Mouse (Mus musculus) MEL (cell line): ENCODE data around the gene Otop3. TPM values are rescaled to one million over a fixed set of nuclear protein-coding genes. Genes with fewer than 3 reads are reported as not detected.

Source experiments
- DNase-seq: peaks from one replicate; pipeline ENCODE4 v3.0.0; 2011; ENCODE audit warnings: low read depth, low spot score
- H3K27ac ChIP-seq: 2 replicates; pipeline ENCODE4 v1.5.1; 2012; ENCODE audit warnings: low read depth, mild to moderate bottlenecking, control low read depth, low read length, moderate library complexity; ENCODE audit not compliant: control insufficient read depth
- H3K27me3 ChIP-seq, 2 experiments: fragments of 150-350 bp in 1 of 2; sonication (generic) in 1 of 2; 2 replicates each; pipeline ENCODE4 v1.6.1; 2012; ENCODE audit warnings: low read length in 2 of 2, mild to moderate bottlenecking in 2 of 2, improper control_type of control experiment in 1 of 2, moderate library complexity in 1 of 2; ENCODE audit not compliant: insufficient read depth in 2 of 2, control insufficient read depth in 1 of 2
- H3K36me3 ChIP-seq, 2 experiments: 2 replicates each; pipeline ENCODE4 v1.6.1; 2012 to 2014; ENCODE audit warnings: low read length in 2 of 2, improper control_type of control experiment in 1 of 2, inconsistent platforms in 1 of 2, mild to moderate bottlenecking in 1 of 2; ENCODE audit not compliant: insufficient read depth in 2 of 2, control insufficient read depth in 1 of 2
- H3K4me1 ChIP-seq, 2 experiments: fragments of 150-350 bp in 1 of 2; sonication (generic) in 1 of 2; 2 replicates each; pipeline ENCODE4 v1.6.1; 2012; ENCODE audit warnings: low read length in 2 of 2, improper control_type of control experiment in 1 of 2, mild to moderate bottlenecking in 1 of 2; ENCODE audit not compliant: insufficient read depth in 2 of 2, control insufficient read depth in 1 of 2
- H3K4me3 ChIP-seq, 2 experiments: fragments of 150-350 bp in 1 of 2; sonication (generic) in 1 of 2; 2 replicates each; pipeline ENCODE4 v1.5.1; 2012; ENCODE audit warnings: low read depth in 2 of 2, low read length in 2 of 2, mild to moderate bottlenecking in 2 of 2, moderate library complexity in 2 of 2, control low read depth in 1 of 2, improper control_type of control experiment in 1 of 2; ENCODE audit not compliant: control insufficient read depth in 1 of 2, insufficient read depth in 1 of 2
- H3K79me2 ChIP-seq: 2 replicates; pipeline ENCODE4 v1.6.1; 2012; ENCODE audit warnings: mild to moderate bottlenecking, low read length, moderate library complexity; ENCODE audit not compliant: control insufficient read depth, poor library complexity, insufficient read depth
- H3K9ac ChIP-seq: 2 replicates; pipeline ENCODE4 v1.6.1; 2012; ENCODE audit warnings: low read depth, mild to moderate bottlenecking, control low read depth, low read length, moderate library complexity; ENCODE audit not compliant: control insufficient read depth, poor library complexity, severe bottlenecking
- H3K9me3 ChIP-seq: fragments of 150-350 bp; sonication (generic); replicated peaks from 2 replicates; pipeline ENCODE4 v1.6.1; 2012; ENCODE audit warnings: mild to moderate bottlenecking, low read length, improper control_type of control experiment, moderate library complexity; ENCODE audit not compliant: insufficient read depth
- BHLHE40 ChIP-seq: IDR thresholded peaks from 2 replicates; pipeline ENCODE4 v1.6.1; 2012; ENCODE audit warnings: low read depth, mild to moderate bottlenecking, inconsistent platforms, low read length, improper control_type of control experiment, borderline replicate concordance
- CTCF ChIP-seq, 3 experiments: IDR thresholded peaks in 2 of 3; conservative IDR thresholded peaks in 1 of 3; 2 replicates each; pipeline ENCODE4 v1.5.1; 2011 to 2012; ENCODE audit warnings: low read length in 3 of 3, low read depth in 2 of 3, mild to moderate bottlenecking in 2 of 3, improper control_type of control experiment in 1 of 3, inconsistent platforms in 1 of 3, mixed read lengths in 1 of 3, moderate library complexity in 1 of 3; ENCODE audit not compliant: control insufficient read depth in 1 of 3, insufficient read depth in 1 of 3, poor library complexity in 1 of 3, severe bottlenecking in 1 of 3
- E2F4 ChIP-seq: IDR thresholded peaks from 2 replicates; pipeline ENCODE4 v1.6.1; 2011; ENCODE audit warnings: low read depth, low read length, improper control_type of control experiment, borderline replicate concordance
- ELF1 ChIP-seq: IDR thresholded peaks from 2 replicates; pipeline ENCODE4 v1.6.1; 2014; ENCODE audit warnings: low read depth, mild to moderate bottlenecking, inconsistent platforms, low read length, improper control_type of control experiment, moderate library complexity
- EP300 ChIP-seq, 2 experiments: IDR thresholded peaks; 2 replicates each; pipeline ENCODE4 v1.6.1; 2011; ENCODE audit warnings: improper control_type of control experiment in 2 of 2, low read length in 2 of 2, low read depth in 1 of 2, mild to moderate bottlenecking in 1 of 2
- ETS1 ChIP-seq: IDR thresholded peaks from 2 replicates; pipeline ENCODE4 v1.6.1; 2012; ENCODE audit warnings: low read depth, mild to moderate bottlenecking, inconsistent platforms, low read length, improper control_type of control experiment, moderate library complexity
- HCFC1 ChIP-seq: IDR thresholded peaks from 2 replicates; pipeline ENCODE4 v1.6.1; 2012; ENCODE audit warnings: low read depth, mild to moderate bottlenecking, inconsistent platforms, low read length, improper control_type of control experiment, moderate library complexity
- KAT2A ChIP-seq: conservative IDR thresholded peaks from 2 replicates; pipeline ENCODE4 v1.6.1; 2012; ENCODE audit warnings: low read depth, low read length, improper control_type of control experiment, inconsistent platforms
- MAZ ChIP-seq: IDR thresholded peaks from 2 replicates; pipeline ENCODE4 v1.6.1; 2012; ENCODE audit warnings: low read depth, mild to moderate bottlenecking, inconsistent platforms, low read length, improper control_type of control experiment
- MXI1 ChIP-seq: IDR thresholded peaks from 2 replicates; pipeline ENCODE4 v1.6.1; 2011; ENCODE audit warnings: mild to moderate bottlenecking, low read depth, low read length, improper control_type of control experiment
- RAD21 ChIP-seq: IDR thresholded peaks from 2 replicates; pipeline ENCODE4 v1.6.1; 2011; ENCODE audit warnings: mild to moderate bottlenecking, low read depth, low read length, improper control_type of control experiment
- SIN3A ChIP-seq: IDR thresholded peaks from 2 replicates; pipeline ENCODE4 v1.6.1; 2012; ENCODE audit warnings: low read length, improper control_type of control experiment, inconsistent platforms
- SMC3 ChIP-seq: IDR thresholded peaks from 2 replicates; pipeline ENCODE4 v1.6.1; 2011; ENCODE audit warnings: low read depth, low read length, improper control_type of control experiment
- TAL1 ChIP-seq: IDR thresholded peaks from 2 replicates; pipeline ENCODE4 v1.6.1; 2012; ENCODE audit warnings: mild to moderate bottlenecking, inconsistent platforms, low read length, moderate library complexity, mixed read lengths
- TBP ChIP-seq: IDR thresholded peaks from 2 replicates; pipeline ENCODE4 v1.8.0; 2011; ENCODE audit warnings: low read depth, low read length, improper control_type of control experiment
- TCF12 ChIP-seq: IDR thresholded peaks from 2 replicates; pipeline ENCODE4 v1.6.1; 2014; ENCODE audit warnings: low read depth, mild to moderate bottlenecking, inconsistent platforms, low read length, improper control_type of control experiment, moderate library complexity
- USF1 ChIP-seq: IDR thresholded peaks from 2 replicates; pipeline ENCODE4 v1.6.1; 2014; ENCODE audit warnings: low read depth, mild to moderate bottlenecking, inconsistent platforms, low read length, improper control_type of control experiment, moderate library complexity
- USF2 ChIP-seq, 2 experiments: IDR thresholded peaks; 2 replicates each; pipeline ENCODE4 v1.6.1; 2011 to 2012; ENCODE audit warnings: improper control_type of control experiment in 2 of 2, low read length in 2 of 2, borderline replicate concordance in 1 of 2, inconsistent platforms in 1 of 2, low read depth in 1 of 2, mild to moderate bottlenecking in 1 of 2; ENCODE audit not compliant: insufficient read depth in 1 of 2
- ZC3H11A ChIP-seq: IDR thresholded peaks from 2 replicates; pipeline ENCODE4 v1.6.1; 2012; ENCODE audit warnings: low read depth, mild to moderate bottlenecking, inconsistent platforms, low read length, improper control_type of control experiment
- ZNF384 ChIP-seq: IDR thresholded peaks from 2 replicates; pipeline ENCODE4 v1.6.1; 2012; ENCODE audit warnings: low read depth, mild to moderate bottlenecking, inconsistent platforms, low read length, improper control_type of control experiment
- polyA plus RNA-seq, 2 experiments: library from polyadenylated mRNA; stranded (reverse) in 1 of 2; unstranded in 1 of 2; fragments of >175 nt in 1 of 2; fragments of >200 nt in 1 of 2; gene quantifications; 2 replicates each; pipeline versions ENCODE4 v1.2.1 to v1.2.4; 2012; ENCODE audit warnings: low replicate concordance in 2 of 2, low read depth in 1 of 2; ENCODE audit not compliant: insufficient read length in 2 of 2, insufficient read depth in 1 of 2, missing spikeins in 1 of 2
- total RNA-seq: library from RNA; depleted of rRNA; stranded (reverse); fragments of 300-350 nt; gene quantifications from 2 replicates; pipeline ENCODE4 v1.2.3, GENCODE M21; 2012

The Otop3 gene
- total and polyA plus RNA-seq, 3 experiments = not detected

DNA sequence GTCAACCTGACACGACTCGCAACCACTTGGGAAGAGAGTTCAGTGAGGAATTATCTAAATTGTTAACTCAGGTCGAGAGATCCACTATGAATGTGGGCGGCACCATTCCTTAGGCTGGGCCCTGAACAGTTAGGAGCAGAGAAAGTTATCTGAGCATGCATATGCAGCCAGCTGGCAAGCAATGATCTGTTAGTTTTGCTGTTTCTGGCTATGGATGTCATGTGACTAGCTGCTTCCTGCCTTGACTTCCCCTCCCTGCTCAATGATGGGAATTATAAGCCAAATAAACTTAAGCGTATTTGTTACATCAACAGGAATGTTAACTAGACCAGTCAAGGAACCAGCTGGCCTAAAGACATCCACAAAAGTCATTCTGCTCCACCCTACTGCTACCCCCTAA is 18.8 kb downstream of the Otop3 start:
- Histone ChIP-seq H3K27me3 (no peaks in the 10 kb centered on the region), H3K4me3 (no peak overlapping the region), H3K9ac (no peak overlapping the region), H3K79me2 (no peaks in the 10 kb centered on the region), H3K36me3 (peaks cover 0 to under 1% of the 10 kb centered on the region in 2 experiments; a peak in 1 of 4 replicates), H3K4me1 (peaks cover 2 to 11% of the 10 kb centered on the region in 2 experiments; a peak in 2 of 4 replicates), H3K9me3 (no peaks in the 10 kb centered on the region), H3K27ac (no peak overlapping the region)
- TF ChIP-seq EP300 (IDR thresholded peaks at IDR 0.05; ENCODE audit: low read depth in 1 of 2, low read length in 2 of 2) (peak; percentile 23 to 44; a peak in 3 of 4 replicates), USF1 (peak; percentile 81), TAL1 (0 out of 2 replicates have a peak, but pooled peaks have one; percentile 7), TCF12 (no peak), USF2 (IDR thresholded peaks at IDR 0.05; ENCODE audit: borderline replicate concordance in 1 of 2, insufficient read depth in 1 of 2, low read depth in 1 of 2, low read length in 2 of 2) (no peak), ETS1 (peak; percentile 53; the same call in 1 of the 2 replicates)
- peak; percentile 44 for DNase-seq

DNA sequence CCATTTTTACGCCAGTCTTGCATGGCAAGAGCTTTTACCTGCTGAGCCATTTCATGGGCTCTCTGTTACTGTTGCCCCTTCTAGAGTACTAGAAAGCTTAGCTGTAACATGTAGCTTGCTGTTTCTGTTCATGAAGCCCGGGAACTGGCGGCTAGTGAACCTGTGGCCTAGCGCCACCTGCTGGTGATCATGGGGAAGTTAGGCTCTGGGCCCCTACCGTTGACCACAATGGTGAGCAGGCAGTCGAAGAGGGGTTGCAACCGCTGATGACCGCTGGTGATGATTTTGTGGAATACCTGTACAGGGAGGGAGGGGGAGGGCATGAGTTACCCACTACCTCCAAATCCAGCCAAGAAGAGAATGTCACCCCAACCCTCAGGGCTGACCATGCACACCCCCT is 19.7 kb downstream of the Otop3 start:
- Histone ChIP-seq H3K9me3 (no peaks in the 10 kb centered on the region), H3K4me3 (no peak overlapping the region), H3K27me3 (no peaks in the 10 kb centered on the region)

DNA sequence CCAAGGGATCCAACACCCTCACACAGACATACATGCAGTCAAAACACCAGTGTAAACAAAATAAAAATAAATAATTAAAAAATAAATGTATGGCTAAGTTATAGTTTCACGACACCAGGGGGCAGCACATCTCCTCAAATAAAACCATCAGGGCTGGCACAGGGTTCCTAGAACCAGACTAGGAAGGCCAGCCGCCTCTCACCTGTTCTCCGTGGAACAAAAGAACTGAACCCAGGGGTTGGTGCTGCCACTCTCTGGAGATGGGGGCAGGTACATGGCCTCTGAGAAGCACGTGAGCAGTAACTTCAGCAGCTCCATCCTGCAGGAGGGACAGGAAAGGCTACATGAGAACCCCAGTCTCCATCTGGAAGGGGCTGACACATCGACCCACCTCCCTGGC is 23.9 kb downstream of the Otop3 start:
- H3K27ac ChIP-seq = no peak overlapping the region
- no peak overlapping the region for H3K9ac ChIP-seq
- H3K4me3 ChIP-seq = no peak overlapping the region
- H3K79me2 ChIP-seq = no peaks in the 10 kb centered on the region
- peaks cover 0 to 13% of the 10 kb centered on the region in 2 experiments; a peak in 2 of 4 replicates for H3K4me1 ChIP-seq
- TF ChIP-seq RAD21 (peak; percentile 88), HCFC1 (0 out of 2 replicates have a peak, but pooled peaks have one; percentile 34), MXI1 (peak; percentile 55), SMC3 (peak; percentile 91), CTCF (IDR thresholded peaks at IDR 0.05 in 2 of 3, conservative IDR thresholded peaks at IDR 0.05 in 1 of 3; ENCODE audit: control insufficient read depth in 1 of 3, insufficient read depth in 1 of 3, low read depth in 2 of 3, low read length in 3 of 3, poor library complexity in 1 of 3, severe bottlenecking in 1 of 3) (peak; percentile 30 to 78 (median 71)), SIN3A (peak; percentile 72; the same call in 1 of the 2 replicates), ELF1 (peak; percentile 42; the same call in 1 of the 2 replicates), ZNF384 (0 out of 2 replicates have a peak, but pooled peaks have one; percentile 9), ZC3H11A (peak; percentile 93), TBP (no peak), KAT2A (no peak), ETS1 (no peak), BHLHE40 (peak; percentile 36; the same call in 1 of the 2 replicates)
- H3K27me3 ChIP-seq = no peaks in the 10 kb centered on the region; a peak in 1 of 4 replicates
- DNase-seq = peak; percentile 85
- H3K9me3 ChIP-seq = no peaks in the 10 kb centered on the region
- no peaks in the 10 kb centered on the region; a peak in 1 of 4 replicates for H3K36me3 ChIP-seq

More for the DNA sequence above, 19.7 kb downstream of the Otop3 start:
- no peak overlapping the region for H3K9ac ChIP-seq
- no peak overlapping the region for H3K27ac ChIP-seq
- H3K36me3 ChIP-seq = no peaks in the 10 kb centered on the region
- H3K4me1 ChIP-seq = peaks cover 2 to 9% of the 10 kb centered on the region in 2 experiments; a peak in 2 of 4 replicates
- H3K79me2 ChIP-seq = no peaks in the 10 kb centered on the region
- DNase-seq = peak; percentile 88
- 0 out of 2 replicates have a peak, but pooled peaks have one; percentile 57 for TF ChIP-seq MAZ
- peak; percentile 90 for TF ChIP-seq ZC3H11A
- peak; percentile 93 to 99 (median 99) for TF ChIP-seq CTCF (IDR thresholded peaks at IDR 0.05 in 2 of 3, conservative IDR thresholded peaks at IDR 0.05 in 1 of 3; ENCODE audit: control insufficient read depth in 1 of 3, insufficient read depth in 1 of 3, low read depth in 2 of 3, low read length in 3 of 3, poor library complexity in 1 of 3, severe bottlenecking in 1 of 3)
- TF ChIP-seq SMC3 = peak; percentile 99
- no peak for TF ChIP-seq BHLHE40
- 0 out of 2 replicates have a peak, but pooled peaks have one; percentile 48 for TF ChIP-seq SIN3A
- TF ChIP-seq E2F4 = no peak
- peak; percentile 91 for TF ChIP-seq RAD21
